Mouse (Mus musculus): ENCODE measurements around the gene Ang2. TPM values are rescaled to one million over a fixed set of nuclear protein-coding genes. Genes with fewer than 3 reads are reported as not detected.
"Not testable (repeated sequence)": the region's sequence is repeated elsewhere in the genome, so short reads cannot be mapped to it uniquely, and the experiment has no call there.

The Ang2 gene
- under 1 TPM in 1 of 2 experiments, not detected in 1; 0.63 TPM for total RNA-seq (2021)
- long read RNA-seq, experiment 1 = 0 reads
- long read RNA-seq, experiment 2 = 0 reads

DNA sequence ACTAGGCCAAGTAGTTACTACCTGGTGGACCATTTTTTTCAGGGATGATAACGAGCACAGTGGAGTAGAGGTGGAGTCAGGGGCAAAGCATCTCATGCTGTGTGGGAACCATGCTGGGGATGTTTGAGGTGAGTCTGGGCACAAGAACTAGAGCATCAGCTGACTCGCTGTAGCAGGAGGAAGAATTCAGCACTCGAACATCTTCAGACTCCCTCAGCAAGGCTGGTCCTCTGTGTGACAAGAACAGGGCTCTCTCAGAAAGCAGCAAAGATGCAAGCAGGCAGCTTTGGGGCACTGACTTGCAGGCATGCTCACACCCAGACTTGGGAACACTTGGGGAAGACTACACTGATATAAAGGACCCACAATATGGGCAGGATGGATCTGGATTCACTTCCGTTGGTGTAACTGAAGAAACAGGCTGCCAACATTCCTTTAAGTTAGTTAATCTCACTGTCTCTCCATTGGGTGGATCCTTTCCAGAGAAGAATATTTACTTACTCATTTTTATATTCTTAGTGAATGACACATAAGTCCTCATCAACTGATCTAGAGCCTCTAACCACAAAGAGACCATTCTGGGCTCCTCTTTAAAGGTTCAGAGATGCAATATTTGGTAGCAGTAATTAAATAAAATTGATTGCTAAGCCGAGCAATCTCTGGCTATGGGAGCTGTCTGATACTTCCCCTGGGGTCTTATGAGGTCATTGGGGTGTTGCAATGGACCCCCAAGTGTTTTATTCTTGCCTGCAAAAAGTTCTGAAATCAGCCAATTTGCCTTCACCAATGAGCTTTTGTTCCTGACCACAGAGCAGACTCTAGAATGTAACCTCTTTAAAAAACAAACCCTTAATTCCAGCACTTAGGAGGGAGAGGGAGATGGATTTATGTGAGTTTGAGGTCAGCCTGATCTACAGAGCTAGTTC, at the start of gene Ang2:
TSS of gene Ang2 (minus strand) at position 51 of the 926 bp plus-strand sequence.
- no peak for DNase-seq

DNA sequence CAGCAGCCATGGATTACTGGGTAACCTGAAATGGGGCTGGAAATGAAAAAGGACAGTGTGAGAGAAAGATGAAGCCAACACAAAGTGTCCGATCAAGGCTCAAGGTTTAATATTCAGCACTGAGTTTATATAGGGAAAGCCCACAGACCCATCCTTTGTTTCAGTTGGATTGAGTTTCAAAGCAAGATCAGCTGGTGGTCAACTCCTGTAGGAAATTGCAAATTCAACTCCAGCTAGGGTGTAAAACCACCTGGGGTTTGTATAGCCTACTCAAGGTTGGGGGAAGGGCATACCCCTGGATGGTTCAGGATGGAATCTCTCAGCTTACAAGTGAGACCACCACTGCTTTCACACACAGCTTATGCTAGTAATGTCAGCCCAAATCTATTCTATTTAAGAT, 48.8 kb upstream of the Ang2 start:
- DNase-seq = no peak

DNA sequence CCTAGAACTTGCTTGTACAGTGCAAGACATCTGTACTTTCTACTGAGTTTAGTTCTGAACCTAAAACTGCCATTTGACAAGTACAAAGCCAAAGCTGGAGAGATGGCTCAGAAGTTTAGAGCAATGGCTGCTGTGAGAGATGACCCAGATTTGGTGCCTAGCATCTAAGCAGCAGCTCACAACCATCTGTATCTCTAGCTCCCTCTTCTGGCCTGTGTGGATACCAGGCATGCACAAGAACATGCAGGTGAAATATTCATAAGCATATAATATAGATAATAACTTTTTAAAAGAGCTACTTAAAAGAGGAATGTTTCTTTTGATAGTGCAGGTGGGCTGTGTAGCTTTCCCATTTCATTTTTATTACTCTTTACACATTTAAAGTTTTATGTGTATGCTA, 42.0 kb upstream of the Ang2 start:
- DNase-seq = peak; percentile 11

DNA sequence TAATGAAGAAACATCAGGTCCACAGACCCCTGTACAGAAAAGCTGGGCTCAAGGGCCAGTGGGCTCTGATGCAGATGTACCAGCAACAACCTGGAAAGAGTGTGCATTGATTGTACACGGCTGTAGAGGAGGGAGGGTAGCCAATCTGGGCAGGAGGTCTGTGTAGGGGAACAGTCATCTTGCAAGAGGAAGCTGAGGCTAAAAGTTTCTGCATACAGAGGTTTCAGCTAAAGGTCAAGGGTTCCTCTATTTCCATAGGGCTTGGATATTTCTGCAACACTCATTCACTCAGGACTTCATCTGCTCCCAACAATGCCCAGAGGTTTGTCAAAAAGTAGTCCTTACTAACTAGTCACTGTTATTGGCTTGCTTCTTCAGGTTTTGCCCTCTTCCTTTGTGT, 38.5 kb upstream of the Ang2 start:
- DNase-seq = not testable (repeated sequence)

DNA sequence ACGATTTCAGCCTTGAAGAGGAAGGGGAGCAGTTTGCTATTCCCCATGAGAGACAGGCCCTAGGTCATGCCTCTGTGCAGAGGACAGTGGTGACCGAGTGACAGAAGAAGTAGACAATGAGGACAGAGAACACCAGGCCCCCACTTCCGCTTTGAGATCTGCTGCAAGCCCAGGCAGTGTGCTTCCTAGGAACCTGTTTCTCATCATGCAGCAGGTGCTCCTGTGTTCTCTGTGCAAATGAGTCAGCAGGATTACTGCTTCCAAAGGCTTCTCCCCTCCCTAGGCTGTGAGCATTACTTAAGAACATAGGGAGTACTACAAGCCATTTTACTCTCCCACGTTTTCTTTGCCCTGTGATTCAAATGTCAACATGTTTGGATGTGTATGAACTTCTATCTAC, 30.7 kb upstream of the Ang2 start:
- DNase-seq = not testable (repeated sequence)

DNA sequence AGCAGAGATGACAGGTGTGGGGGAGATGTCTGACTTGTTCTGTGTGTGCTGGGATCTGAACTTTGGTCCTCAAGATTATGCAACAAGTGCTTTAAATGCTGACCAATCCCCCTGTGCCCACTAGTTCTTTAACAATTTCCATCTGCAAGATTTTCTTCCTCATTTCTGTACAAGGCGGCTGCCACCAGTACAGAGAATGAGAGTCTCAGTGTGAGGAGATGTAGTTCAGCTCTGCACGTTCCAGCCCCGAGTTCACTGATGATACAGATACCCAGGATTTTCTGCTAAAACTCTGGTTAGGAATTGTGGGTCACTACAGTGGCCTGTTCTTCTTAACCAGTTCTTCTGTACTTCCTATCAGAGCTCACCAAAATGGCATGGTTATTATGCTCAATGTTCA, 21.1 kb upstream of the Ang2 start:
- DNase-seq = not testable (repeated sequence)

DNA sequence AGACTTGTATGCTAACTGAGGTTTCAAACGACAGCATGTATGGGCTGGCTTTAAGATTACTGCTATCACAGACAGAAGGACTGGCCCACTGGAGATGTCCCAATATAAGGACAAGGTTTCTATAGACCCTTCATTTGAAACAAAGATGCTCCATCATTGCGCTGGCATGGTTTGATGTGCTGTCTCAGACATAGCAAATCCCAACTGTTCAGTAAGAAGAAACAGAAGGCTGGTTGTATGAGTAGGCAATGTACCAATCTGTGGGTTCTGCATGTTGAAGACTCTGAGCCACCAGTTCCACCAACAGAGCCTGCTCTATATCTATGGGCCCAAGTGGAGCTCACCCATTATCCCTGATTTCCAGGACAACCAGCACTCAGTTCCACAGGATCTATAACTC, 4.2 kb upstream of the Ang2 start, which contains the start of gene Ear14:
TSS of gene Ear14 (plus strand) at position 277 of the 400 bp plus-strand sequence.
- DNase-seq = no peak

DNA sequence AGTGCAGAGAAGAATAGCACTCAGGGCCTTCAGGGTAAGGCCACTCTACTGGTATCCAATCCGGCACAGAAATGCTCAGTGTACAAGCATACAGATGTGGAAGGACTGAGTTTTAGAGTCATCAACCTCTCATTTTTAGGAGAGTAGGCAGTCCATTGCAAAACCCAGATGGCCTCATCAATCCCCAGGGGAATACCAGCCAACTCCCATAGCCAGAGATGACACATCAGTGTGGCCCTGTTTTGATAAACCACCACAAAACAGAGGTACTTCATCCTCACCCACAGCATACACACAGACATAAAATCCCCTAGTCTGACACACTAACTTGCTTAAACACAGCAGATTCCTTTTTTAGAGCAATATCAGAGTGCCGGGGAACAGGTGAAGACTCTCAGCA, 1.5 kb upstream of the Ang2 start:
- DNase-seq = no peak

DNA sequence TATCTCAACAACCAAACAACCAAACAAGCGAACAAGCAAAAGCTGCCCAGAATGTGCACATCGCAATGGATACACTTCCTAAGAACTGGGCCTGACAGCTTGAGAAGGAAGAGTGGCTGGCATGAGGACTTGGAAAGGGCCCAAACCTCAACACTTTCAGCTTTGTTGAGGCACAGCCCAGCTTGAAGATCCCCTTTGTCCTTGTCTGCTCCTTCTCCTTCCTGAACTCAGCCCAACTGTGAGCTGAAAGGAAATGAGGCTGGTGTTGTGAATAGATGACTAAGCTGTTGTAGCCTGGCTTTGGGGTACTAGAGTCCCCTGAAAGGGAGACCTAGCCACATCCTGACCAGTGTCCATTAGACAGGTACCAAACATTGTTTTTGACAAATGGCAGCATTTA, 1.1 kb upstream of the Ang2 start:
- no peak for DNase-seq

DNA sequence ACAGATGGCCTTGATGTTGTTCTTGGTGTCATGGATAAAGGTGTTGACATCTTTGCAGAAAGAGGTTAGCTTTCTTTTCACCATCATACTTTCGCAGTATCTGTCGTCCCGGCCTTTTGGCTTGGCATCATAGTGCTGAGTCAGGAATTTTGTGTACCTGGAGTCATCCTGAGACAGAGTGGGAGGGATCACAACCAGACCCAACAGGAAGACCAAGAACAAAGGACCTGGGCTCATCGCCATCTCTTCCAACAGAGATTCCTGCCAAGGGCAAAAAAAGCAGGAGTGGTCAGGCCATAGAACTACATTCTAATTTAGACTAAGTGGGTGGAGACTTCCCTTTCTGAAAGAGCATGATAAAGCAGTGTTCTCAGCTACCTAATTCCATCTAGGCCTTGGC, 3.3 kb downstream of the Ang2 start:
- DNase-seq = no peak

DNA sequence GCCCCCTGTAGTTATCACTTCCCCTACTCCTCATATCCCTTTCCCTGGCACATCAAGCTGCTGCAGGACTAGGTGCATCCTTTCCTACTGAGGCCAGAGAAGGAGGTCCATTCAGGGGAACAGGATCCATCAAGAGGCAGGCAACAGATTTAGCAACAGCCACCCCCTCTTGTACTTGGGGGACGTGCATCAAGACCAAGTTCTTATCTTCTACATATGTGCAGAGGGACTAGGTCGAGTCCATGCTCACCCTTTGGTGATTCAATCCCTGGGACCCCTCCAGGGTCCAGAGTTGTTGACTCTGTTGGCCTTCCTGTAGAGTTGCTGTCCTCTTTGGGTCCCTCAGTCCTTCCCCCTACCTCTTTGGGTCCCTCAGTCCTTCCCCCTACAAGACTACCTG, 17.9 kb downstream of the Ang2 start:
- not testable (repeated sequence) for DNase-seq

DNA sequence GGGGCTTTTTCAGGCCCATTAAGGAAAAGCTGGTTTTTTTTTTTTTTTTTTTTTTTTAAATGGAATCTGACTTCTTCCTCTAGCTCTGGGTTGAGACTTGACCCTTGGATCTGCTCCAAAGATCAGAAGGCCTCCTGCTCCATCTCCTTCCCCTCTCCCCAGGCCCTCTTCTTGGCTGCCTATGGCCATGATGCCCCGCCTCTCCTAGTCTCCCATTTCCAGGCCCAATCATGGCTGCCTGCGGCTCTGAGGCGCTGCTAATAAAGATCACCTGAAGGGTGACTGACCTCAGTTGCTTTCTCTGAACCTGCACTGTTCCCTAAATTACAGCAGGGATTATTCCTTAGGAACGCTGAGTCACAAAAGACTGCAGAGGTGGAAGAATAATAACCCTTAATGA, 25.1 kb downstream of the Ang2 start:
- DNase-seq = no peak

DNA sequence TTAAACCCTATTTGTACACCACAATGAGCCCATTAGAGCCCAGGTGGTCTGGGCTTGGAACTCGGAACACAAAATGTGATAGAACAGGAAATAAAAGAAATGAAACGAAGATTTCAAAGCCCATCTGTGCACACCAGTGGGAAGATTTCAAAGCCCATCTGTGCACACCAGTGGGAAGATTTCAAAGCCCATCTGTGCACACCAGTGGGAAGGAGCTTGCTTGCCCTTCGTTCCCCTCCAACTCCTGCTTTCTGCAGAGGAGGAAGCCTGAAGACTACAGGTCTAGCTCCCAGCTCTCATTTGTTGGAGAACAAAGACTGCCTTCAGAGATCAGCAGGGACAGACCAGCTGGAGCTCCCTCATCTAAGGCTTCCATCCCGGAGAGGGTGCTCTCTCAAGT, 26.0 kb downstream of the Ang2 start:
- not testable (repeated sequence) for DNase-seq

DNA sequence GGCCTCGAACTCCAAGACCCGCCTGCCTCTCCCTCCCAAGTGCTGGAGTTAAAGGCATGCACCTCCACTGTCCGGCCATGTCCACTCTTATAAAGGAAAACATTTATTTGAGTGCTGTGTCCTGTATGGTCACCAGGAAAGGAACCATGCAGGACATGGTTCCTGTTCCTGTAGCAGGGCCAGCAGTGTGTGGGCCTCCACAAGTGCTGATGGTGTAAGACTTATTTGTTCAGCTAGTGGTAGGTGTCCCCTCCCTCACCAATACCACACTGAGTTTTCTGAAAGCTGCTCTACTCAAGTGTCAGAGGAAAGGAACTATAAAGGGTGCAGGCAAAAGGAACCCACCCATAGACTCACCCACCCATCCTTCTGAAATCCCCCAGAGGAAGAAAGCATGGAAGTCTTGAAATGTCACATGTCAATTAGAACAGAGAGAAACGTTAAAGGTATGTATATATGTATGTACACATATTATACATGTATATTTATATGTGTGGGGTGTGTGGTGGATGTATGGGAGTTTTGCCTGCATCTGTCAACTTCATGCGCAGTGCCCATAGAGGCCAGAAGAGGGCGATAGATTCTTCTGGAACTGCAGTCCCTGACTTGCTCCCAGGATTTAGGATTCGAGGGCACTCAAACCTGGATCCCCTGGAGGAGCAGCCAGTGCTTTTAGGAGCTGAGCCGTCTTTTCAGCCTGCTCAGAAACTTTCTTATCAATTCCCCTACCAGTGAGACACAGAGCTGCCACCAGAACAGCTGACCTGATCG, 26.7 kb downstream of the Ang2 start:
- DNase-seq = peak; percentile 29

DNA sequence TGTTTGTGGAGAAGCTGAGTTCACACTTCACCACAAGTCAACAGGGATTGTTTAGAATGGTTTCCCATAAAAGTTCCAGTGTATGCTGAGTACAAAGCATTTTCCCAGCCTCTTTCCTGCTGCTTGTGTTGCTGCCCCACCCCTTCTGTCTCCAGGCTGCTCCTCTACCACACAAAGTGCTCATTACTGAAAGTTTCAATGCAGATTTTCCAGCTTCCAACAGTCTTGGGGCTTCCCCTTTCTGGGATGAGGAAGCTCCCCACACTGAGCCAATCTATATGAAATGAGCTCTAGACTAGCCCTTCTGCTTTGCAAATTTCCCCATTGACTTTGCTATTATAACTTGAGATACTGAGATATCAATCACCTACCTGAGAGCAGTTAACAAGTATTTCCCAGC, 32.9 kb downstream of the Ang2 start:
- no peak for DNase-seq

DNA sequence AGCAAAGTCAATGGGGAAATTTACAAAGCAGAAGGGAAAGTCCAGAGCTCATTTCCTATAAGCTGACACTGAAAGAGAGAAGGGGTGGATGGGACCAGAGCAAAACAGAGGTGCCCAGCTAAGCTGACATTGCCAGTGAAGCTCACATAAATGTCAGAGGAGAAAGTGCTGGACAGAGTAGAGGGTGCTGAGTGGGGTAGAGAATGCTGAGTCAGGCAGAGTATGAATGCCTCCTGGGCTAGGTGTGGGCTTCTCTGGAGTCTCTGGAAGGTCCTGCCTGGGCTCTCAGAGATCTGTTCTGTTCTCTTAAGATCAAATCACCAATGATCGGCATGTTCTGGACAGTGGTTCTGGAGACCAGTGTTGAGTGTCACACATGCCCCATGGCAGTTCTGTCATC, 33.5 kb downstream of the Ang2 start:
- no peak for DNase-seq

DNA sequence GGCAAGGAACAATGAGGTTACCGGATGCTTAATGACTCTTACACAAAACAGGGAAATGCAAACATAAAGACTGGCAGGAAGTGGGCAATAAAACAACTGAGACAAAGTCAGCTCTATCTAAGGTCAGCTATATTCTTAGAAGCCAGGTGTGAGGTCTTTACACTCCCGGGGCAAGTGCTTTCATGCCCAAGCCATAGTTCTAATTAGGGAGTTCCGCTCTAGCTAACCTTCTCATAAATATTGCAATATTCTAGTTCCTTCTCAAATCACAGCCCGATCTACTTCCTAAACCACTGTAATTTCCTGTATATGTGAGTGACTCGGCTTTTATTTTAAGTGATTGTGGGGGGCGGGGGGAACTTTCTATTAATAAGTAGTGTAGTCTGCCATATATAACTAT, 35.6 kb downstream of the Ang2 start:
- DNase-seq = not testable (repeated sequence)

DNA sequence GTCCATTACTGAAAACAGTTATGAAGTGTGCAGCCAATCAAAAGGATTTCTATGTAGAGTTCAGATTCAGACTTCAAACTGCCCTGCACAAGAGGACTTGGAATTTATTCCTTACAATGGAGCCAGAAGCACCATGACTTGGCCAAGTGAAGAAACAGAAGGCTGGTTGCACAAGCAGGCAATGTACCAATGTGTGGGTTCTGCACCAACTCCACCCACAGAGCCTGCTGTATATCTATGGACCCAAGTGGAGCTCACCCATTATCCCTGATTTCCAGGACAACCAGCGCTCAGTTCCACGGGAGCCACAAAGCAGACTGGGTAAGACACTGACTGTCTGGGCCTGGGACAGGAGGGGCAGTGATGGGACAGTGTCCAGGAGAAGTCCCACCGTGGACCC, 37.0 kb downstream of the Ang2 start, which contains the start of gene Rnase2b:
TSS of gene Rnase2b (plus strand) at position 285 of the 400 bp plus-strand sequence.
- not testable (repeated sequence) for DNase-seq

DNA sequence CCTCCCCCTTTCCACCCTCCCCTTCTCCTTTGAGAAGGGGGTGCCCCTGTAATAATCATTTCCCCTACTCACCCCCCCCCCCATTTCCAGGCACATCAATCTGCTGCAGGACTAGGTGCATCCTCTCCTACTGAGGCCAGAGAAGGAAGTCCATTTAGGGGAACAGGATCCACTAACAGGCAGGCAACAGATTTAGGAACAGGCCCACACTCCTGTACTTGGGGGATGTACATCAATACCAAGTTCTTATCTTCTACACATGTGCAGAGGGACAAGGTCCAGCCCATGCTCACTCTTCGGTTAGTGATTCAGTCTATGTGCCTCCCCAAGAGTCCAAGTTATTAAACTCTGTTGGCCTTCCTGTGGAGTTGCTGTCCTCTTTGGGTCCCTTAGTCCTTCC, 41.9 kb downstream of the Ang2 start:
- DNase-seq = no peak

DNA sequence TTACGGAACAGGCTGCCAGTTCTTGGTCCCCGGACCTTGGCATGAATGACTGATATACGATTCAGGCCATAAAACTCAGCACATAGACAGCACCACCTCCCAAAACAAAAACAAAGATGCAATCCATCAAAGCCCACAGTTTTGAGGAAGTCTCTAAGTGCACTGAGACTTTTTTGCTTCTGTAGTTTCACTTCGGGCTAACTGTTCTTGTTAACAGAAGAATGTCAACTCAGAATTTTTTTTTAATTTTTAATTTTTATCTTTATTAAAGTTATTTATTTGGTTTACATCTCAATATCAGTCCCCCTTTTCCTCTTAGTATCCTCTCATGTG, 42.2 kb downstream of the Ang2 start:
- no peak for DNase-seq

DNA sequence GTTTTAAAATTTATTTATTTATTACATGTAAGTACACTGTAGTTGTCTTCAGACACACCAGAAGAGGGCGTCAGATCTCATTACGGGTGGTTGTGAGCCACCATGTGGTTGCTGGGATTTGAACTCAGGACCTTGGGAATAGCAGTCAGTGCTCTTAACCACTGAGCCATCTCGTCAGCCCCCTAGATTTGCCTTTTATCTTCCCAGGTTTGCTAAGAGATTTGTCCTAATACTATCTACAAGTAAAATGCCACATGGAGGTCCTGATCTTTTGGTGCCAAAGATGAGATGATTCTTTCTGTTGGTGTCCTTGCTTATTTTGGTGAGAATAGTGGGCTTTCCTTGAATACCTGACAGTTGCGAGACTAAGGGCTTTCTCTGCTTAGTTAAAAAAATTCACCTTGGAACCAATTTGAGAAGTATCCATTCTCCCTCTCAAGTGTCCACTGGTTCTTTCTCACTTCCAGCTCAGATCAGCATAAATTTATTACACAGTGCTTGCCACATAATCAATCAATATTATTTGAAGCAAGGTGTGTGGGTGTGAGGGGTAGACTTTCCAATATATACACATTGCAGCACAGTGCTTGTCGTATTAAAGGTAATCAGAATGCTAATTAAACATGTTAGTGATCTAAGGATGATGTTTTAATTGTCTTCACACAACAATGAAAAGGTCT, 42.8 kb downstream of the Ang2 start:
- DNase-seq = no peak

DNA sequence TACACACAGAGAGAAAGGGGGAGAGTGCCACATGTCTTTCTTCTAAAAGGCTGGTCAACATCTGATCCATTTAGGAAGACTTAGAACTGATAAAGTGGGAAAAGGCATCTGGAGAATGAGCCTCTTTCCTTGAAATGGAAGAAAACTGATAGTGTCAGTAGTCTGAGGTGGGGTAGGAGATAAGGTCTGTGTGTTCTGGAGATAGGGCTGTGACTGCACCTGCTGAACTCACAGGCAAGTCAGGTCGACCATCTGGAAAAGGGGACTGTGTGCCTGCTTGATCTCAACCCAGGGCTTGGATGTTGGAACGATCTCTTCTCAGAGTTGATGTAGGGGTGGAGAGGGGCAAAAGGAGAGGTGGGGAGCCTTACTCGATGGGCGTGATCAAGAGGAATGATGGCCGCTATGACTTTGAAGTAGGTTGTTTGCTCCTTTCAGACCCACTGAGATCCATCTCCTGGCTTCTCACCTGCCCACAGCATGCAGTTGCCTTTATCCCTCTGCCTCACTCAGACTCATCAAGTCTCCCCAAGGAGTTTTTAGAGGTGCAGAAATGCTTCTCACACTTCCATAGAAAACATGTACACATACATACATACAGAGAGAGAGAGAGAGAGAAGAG, 46.6 kb downstream of the Ang2 start:
- DNase-seq = no peak
